Comparison of ENCODE assay signal across 19 mouse cellular contexts in genomic region chr1:119523369-119523768, GRCm38 (mm10). TPM values are rescaled to one million over a fixed set of nuclear protein-coding genes. Genes with fewer than 3 reads are reported as not detected.
DNase-seq lines count a peak whose midpoint lies in the region; ATAC-seq and TF ChIP-seq lines count a peak whose summit lies in the region.
"Had no signal": no experiment of that assay in that cellular context is flagged by ENCODE, and none has a peak within 500 bp of the region (broad histone marks: within the 10 kb centered on the region; RNA-seq: fewer than 3 reads in every experiment).

No protein-coding gene starts in this region.

- no peak overlapping the region for H3K4me3 ChIP-seq in heart, embryonic 11.5 days (ENCODE audit: low read depth, low read length)
- H3K4me3 ChIP-seq in kidney, postnatal 0 days (replicated peaks; ENCODE audit: low read depth, low read length), result no peak overlapping the region
- no peak overlapping the region for H3K4me3 ChIP-seq in kidney, embryonic 14.5 days (ENCODE audit: low read length)
- no peak overlapping the region for H3K4me3 ChIP-seq in intestine, embryonic 15.5 days (replicated peaks)
- no peak overlapping the region for H3K4me3 ChIP-seq in hindbrain, embryonic 12.5 days
- H3K4me3 ChIP-seq: embryonic facial prominence, embryonic 12.5 days; forebrain, embryonic 15.5 days; heart, adult 2 months; heart, embryonic 12.5 days; hindbrain, embryonic 10.5 days; hindbrain, embryonic 15.5 days had no signal

- no peaks in the 10 kb centered on the region; the same call in 1 of the 2 replicates for H3K9me3 ChIP-seq in heart, embryonic 11.5 days (replicated peaks; ENCODE audit: control insufficient read depth, low read length)
- no peaks in the 10 kb centered on the region for H3K9me3 ChIP-seq in kidney, postnatal 0 days (replicated peaks; ENCODE audit: low read length)
- peaks cover 9% of the 10 kb centered on the region for H3K9me3 ChIP-seq in kidney, embryonic 14.5 days (ENCODE audit: control insufficient read depth, low read length)
- no peaks in the 10 kb centered on the region for H3K9me3 ChIP-seq in intestine, embryonic 15.5 days
- 0 out of 2 replicates have a peak, but pooled peaks cover 2% of the 10 kb centered on the region for H3K9me3 ChIP-seq in hindbrain, embryonic 12.5 days (replicated peaks)
- H3K9me3 ChIP-seq: forebrain, embryonic 15.5 days; hindbrain, embryonic 15.5 days had no signal

- H3K27ac ChIP-seq in heart, embryonic 11.5 days (ENCODE audit: low read depth, low read length), result no peak overlapping the region
- peak overlapping the region; percentile 74 for H3K27ac ChIP-seq in kidney, postnatal 0 days
- no peak overlapping the region for H3K27ac ChIP-seq in kidney, embryonic 14.5 days (ENCODE audit: low read depth, low read length)
- H3K27ac ChIP-seq in intestine, embryonic 15.5 days, result peak overlapping the region; percentile 48; the same call in 1 of the 2 replicates
- no peak overlapping the region for H3K27ac ChIP-seq in hindbrain, embryonic 12.5 days
- H3K27ac ChIP-seq: embryonic facial prominence, embryonic 12.5 days; forebrain, embryonic 15.5 days; heart, adult 2 months; hindbrain, embryonic 10.5 days; hindbrain, embryonic 15.5 days had no signal

- peaks cover 15% of the 10 kb centered on the region for H3K36me3 ChIP-seq in heart, embryonic 11.5 days (ENCODE audit: control insufficient read depth, insufficient read depth, low read length)
- H3K36me3 ChIP-seq in kidney, postnatal 0 days (ENCODE audit: insufficient read depth, low read length), result 0 out of 2 replicates have a peak, but pooled peaks cover 1% of the 10 kb centered on the region
- H3K36me3 ChIP-seq in kidney, embryonic 14.5 days (ENCODE audit: control insufficient read depth, insufficient read depth, low read length), result peaks cover 10% of the 10 kb centered on the region
- H3K36me3 ChIP-seq in intestine, embryonic 15.5 days, result peaks cover 14% of the 10 kb centered on the region
- peaks cover 10% of the 10 kb centered on the region for H3K36me3 ChIP-seq in hindbrain, embryonic 12.5 days

- no peak for TF ChIP-seq CTCF in kidney, postnatal 0 days (IDR thresholded peaks at IDR 0.05; ENCODE audit: low read depth)

- H3K4me1 ChIP-seq in heart, embryonic 11.5 days (ENCODE audit: control insufficient read depth, insufficient read depth, low read length), result peaks cover 17% of the 10 kb centered on the region
- H3K4me1 ChIP-seq in kidney, postnatal 0 days (replicated peaks; ENCODE audit: insufficient read depth, low read length), result peaks cover 16% of the 10 kb centered on the region
- peaks cover 14% of the 10 kb centered on the region; the same call in 1 of the 2 replicates for H3K4me1 ChIP-seq in kidney, embryonic 14.5 days (ENCODE audit: control insufficient read depth, insufficient read depth, low read length)
- H3K4me1 ChIP-seq in intestine, embryonic 15.5 days (replicated peaks), result peaks cover 22% of the 10 kb centered on the region
- H3K4me1 ChIP-seq in hindbrain, embryonic 12.5 days, result peaks cover 26% of the 10 kb centered on the region

- no peak overlapping the region for H3K4me2 ChIP-seq in heart, embryonic 11.5 days
- H3K4me2 ChIP-seq in kidney, postnatal 0 days (ENCODE audit: low read length), result no peak overlapping the region
- H3K4me2 ChIP-seq in kidney, embryonic 14.5 days (replicated peaks; ENCODE audit: low read depth, low read length), result no peak overlapping the region
- no peak overlapping the region for H3K4me2 ChIP-seq in intestine, embryonic 15.5 days (replicated peaks)
- no peak overlapping the region for H3K4me2 ChIP-seq in hindbrain, embryonic 12.5 days (replicated peaks)
- H3K4me2 ChIP-seq: embryonic facial prominence, embryonic 12.5 days; forebrain, embryonic 15.5 days; heart, embryonic 12.5 days; hindbrain, embryonic 15.5 days had no signal

- WGBS in heart, embryonic 11.5 days (ENCODE audit: insufficient replicate concordance), result 78% methylated on average over 7 of the region's 7 CpGs
- WGBS in kidney, postnatal 0 days, result 80% methylated on average over 7 of the region's 7 CpGs
- 85% methylated on average over 6 of the region's 7 CpGs for WGBS in kidney, embryonic 14.5 days
- 79% methylated on average over 7 of the region's 7 CpGs for WGBS in intestine, embryonic 15.5 days
- WGBS in hindbrain, embryonic 12.5 days, result 82% methylated on average over 7 of the region's 7 CpGs

- ATAC-seq in heart, embryonic 11.5 days (replicated peaks; ENCODE audit: insufficient number of reproducible peaks, low FRiP score, low TSS enrichment), result no peak
- ATAC-seq in kidney, postnatal 0 days (replicated peaks; ENCODE audit: low FRiP score, low read depth), result no peak
- ATAC-seq in kidney, embryonic 14.5 days (ENCODE audit: low FRiP score, low TSS enrichment), result no peak
- ATAC-seq in intestine, embryonic 15.5 days, result no peak
- ATAC-seq in hindbrain, embryonic 12.5 days (ENCODE audit: low FRiP score), result no peak
- ATAC-seq: CD4-positive, CD25-positive, alpha-beta regulatory T cell, adult 4 months; forebrain, embryonic 15.5 days had no signal

- H3K27me3 ChIP-seq in heart, embryonic 11.5 days (ENCODE audit: control insufficient read depth, insufficient read depth, low read length), result no peaks in the 10 kb centered on the region
- no peaks in the 10 kb centered on the region for H3K27me3 ChIP-seq in kidney, postnatal 0 days (ENCODE audit: insufficient read depth, low read length)
- no peaks in the 10 kb centered on the region for H3K27me3 ChIP-seq in kidney, embryonic 14.5 days (ENCODE audit: control insufficient read depth, insufficient read depth, low read length)
- H3K27me3 ChIP-seq in intestine, embryonic 15.5 days (replicated peaks), result no peaks in the 10 kb centered on the region
- no peaks in the 10 kb centered on the region for H3K27me3 ChIP-seq in hindbrain, embryonic 12.5 days
- H3K27me3 ChIP-seq: embryonic facial prominence, embryonic 12.5 days; forebrain, embryonic 15.5 days; heart, embryonic 12.5 days; hindbrain, embryonic 15.5 days had no signal

- no peak overlapping the region for H3K9ac ChIP-seq in heart, embryonic 11.5 days (ENCODE audit: low read depth, low read length)
- no peak overlapping the region for H3K9ac ChIP-seq in kidney, postnatal 0 days (ENCODE audit: low read depth, low read length)
- no peak overlapping the region for H3K9ac ChIP-seq in kidney, embryonic 14.5 days (ENCODE audit: low read depth, low read length)
- H3K9ac ChIP-seq in intestine, embryonic 15.5 days, result no peak overlapping the region
- H3K9ac ChIP-seq in hindbrain, embryonic 12.5 days, result no peak overlapping the region
- H3K9ac ChIP-seq: embryonic facial prominence, embryonic 12.5 days; forebrain, embryonic 15.5 days; heart, embryonic 12.5 days; hindbrain, embryonic 15.5 days had no signal

- peak; percentile 85 for DNase-seq in heart, adult 11 months
- no peak for DNase-seq in kidney, postnatal 0 days (ENCODE audit: low spot score)
- DNase-seq in testis, postnatal 14 days (ENCODE audit: low spot score), result peak; percentile 76
- DNase-seq: adrenal gland, postnatal 10 days; B cell, adult 2 months; cerebellum, adult 11 months; cerebellum, adult 8-10 months; gastrocnemius, postnatal 10 days; heart, adult 2 months had no signal

RNA-seq across cellular contexts. Expression of gene Tmem185b, which starts 2.6 kb away (rescaled TPM):
- 23.1 and 25.8 TPM in 2 replicates for polyA plus RNA-seq in heart, embryonic 11.5 days (2014; fragmentation: Nextera tagmentation; extraction: Ambion mirVana)
- polyA plus RNA-seq in kidney, postnatal 0 days (2015; fragmentation: Nextera tagmentation; extraction: Ambion mirVana), result 30.6 and 34.6 TPM in 2 replicates
- 23.8 and 28.4 TPM in 2 replicates for polyA plus RNA-seq in kidney, embryonic 14.5 days (2014; fragmentation: Nextera tagmentation; extraction: Ambion mirVana)
- 24.0 and 25.7 TPM in 2 replicates for polyA plus RNA-seq in intestine, embryonic 15.5 days (2015; fragmentation: Nextera tagmentation; extraction: Ambion mirVana)
- 19.9 and 21.9 TPM in 2 replicates for polyA plus RNA-seq in hindbrain, embryonic 12.5 days (2016; fragmentation: Nextera tagmentation; extraction: Ambion mirVana)

RNA-seq across cellular contexts. Expression of gene Ralb, which starts 18.8 kb away (rescaled TPM):
- polyA plus RNA-seq in heart, embryonic 11.5 days (2014; fragmentation: Nextera tagmentation; extraction: Ambion mirVana), result 146 and 166 TPM in 2 replicates
- polyA plus RNA-seq in kidney, postnatal 0 days (2015; fragmentation: Nextera tagmentation; extraction: Ambion mirVana), result 129 and 141 TPM in 2 replicates
- 84.7 and 123 TPM in 2 replicates for polyA plus RNA-seq in kidney, embryonic 14.5 days (2014; fragmentation: Nextera tagmentation; extraction: Ambion mirVana)
- polyA plus RNA-seq in intestine, embryonic 15.5 days (2015; fragmentation: Nextera tagmentation; extraction: Ambion mirVana), result 172 and 179 TPM in 2 replicates
- 97.7 and 99.9 TPM in 2 replicates for polyA plus RNA-seq in hindbrain, embryonic 12.5 days (2016; fragmentation: Nextera tagmentation; extraction: Ambion mirVana)

Comparison
In these comparisons a context has a peak if more than half of its experiments do, and no peak if none do; other contexts are left out.
1. H3K27ac ChIP-seq: peak in kidney, postnatal 0 days (single experiment) and intestine, embryonic 15.5 days (single experiment); none in heart, embryonic 11.5 days (single experiment), kidney, embryonic 14.5 days (single experiment) and hindbrain, embryonic 12.5 days (single experiment).